Mouse (Mus musculus) bone marrow, adult 2 months (tissue): ENCODE results near the gene 2310022A10Rik. TPM values are rescaled to one million over a fixed set of nuclear protein-coding genes. Genes with fewer than 3 reads are reported as not detected.

Experiments used
- H3K27ac ChIP-seq: fragments of 200-500 bp; 2 replicates; pipeline ENCODE4 v1.5.1; 2012; ENCODE audit warnings: low read depth, mild to moderate bottlenecking, control low read depth, inconsistent platforms, low read length; ENCODE audit not compliant: control insufficient read depth, poor library complexity, insufficient read depth
- H3K4me1 ChIP-seq: fragments of 200-500 bp; 2 replicates; pipeline ENCODE4 v1.6.1; 2011; ENCODE audit warnings: low read length; ENCODE audit not compliant: control insufficient read depth, insufficient read depth
- H3K4me3 ChIP-seq: fragments of 200-500 bp; replicated peaks from 2 replicates; pipeline ENCODE3; 2011; ENCODE audit warnings: mild to moderate bottlenecking, low read depth, low read length, control low read depth; ENCODE audit not compliant: control insufficient read depth
- CTCF ChIP-seq: fragments of 200-500 bp; IDR thresholded peaks from 2 replicates; pipeline ENCODE4 v1.5.1; 2011; ENCODE audit warnings: low read length, control low read depth; ENCODE audit not compliant: control insufficient read depth, insufficient read depth
- POLR2A ChIP-seq: fragments of 200-500 bp; IDR thresholded peaks from 2 replicates; pipeline ENCODE4 v1.6.1; 2011; ENCODE audit warnings: low read depth, mild to moderate bottlenecking, control low read depth, low read length, borderline replicate concordance; ENCODE audit not compliant: control insufficient read depth
- WGBS: fragments of 180-500 bp; shearing (Covaris S2); methylation state at CpG from one replicate; pipeline ENCODE4 v1.1.7; 2018; 5-methylcytosine and 5-hydroxymethylcytosine counted together
- polyA plus RNA-seq: library from polyadenylated mRNA; stranded (reverse); fragments of >200 nt; gene quantifications from 2 replicates; pipeline ENCODE4 v1.2.4, GENCODE M21; 2011; ENCODE audit warnings: low replicate concordance; ENCODE audit not compliant: missing spikeins, insufficient read depth, insufficient read length

2310022A10Rik gene
- polyA plus RNA-seq, 1 experiment = 19.0 TPM

GRCm38 (mm10) chr7:27522967-27523366, 30.1 kb upstream of the 2310022A10Rik start, which contains the start of gene Hipk4:
TSS of gene Hipk4 (plus strand) at chr7:27523267.
- Histone ChIP-seq H3K4me1 (no peaks in the 10 kb centered on the region), H3K27ac (no peak within 1 kb of the TSS), H3K4me3 (no peak within 1 kb of the TSS)
- 74% methylated on average over 5 of the region's 5 CpGs for WGBS
- TF ChIP-seq CTCF (no peak), POLR2A (no peak)

- WGBS = 92% methylated on average over 13 of the region's 13 CpGs
- Histone ChIP-seq H3K4me1 (no peaks in the 10 kb centered on the region), H3K27ac (no peak overlapping the region), H3K4me3 (no peak overlapping the region)
- TF ChIP-seq CTCF = no peak
- TF ChIP-seq POLR2A = no peak
Observed at GRCm38 (mm10) chr7:27523805-27524204, 29.2 kb upstream of the 2310022A10Rik start.

- no peak overlapping the region for H3K27ac ChIP-seq
Observed at GRCm38 (mm10) chr7:27526039-27526827, 26.8 kb upstream of the 2310022A10Rik start.

GRCm38 (mm10) chr7:27529070-27529469, 24.0 kb upstream of the 2310022A10Rik start:
- TF ChIP-seq POLR2A = no peak
- no peak for TF ChIP-seq CTCF
- Histone ChIP-seq H3K4me3 (no peak overlapping the region), H3K4me1 (no peaks in the 10 kb centered on the region), H3K27ac (no peak overlapping the region)
- 90% methylated on average over 21 of the region's 21 CpGs for WGBS

More at GRCm38 (mm10) chr7:27526039-27526827, 26.8 kb upstream of the 2310022A10Rik start:
- TF ChIP-seq POLR2A = no peak
- peak; percentile 96 for TF ChIP-seq CTCF
- WGBS = 16% methylated on average over 10 of the region's 10 CpGs
- H3K4me1 ChIP-seq = no peaks in the 10 kb centered on the region
- H3K4me3 ChIP-seq = no peak overlapping the region

- Histone ChIP-seq H3K4me1 (peaks cover 2% of the 10 kb centered on the region; the same call in 1 of the 2 replicates), H3K4me3 (no peak overlapping the region), H3K27ac (no peak overlapping the region)
- no peak for TF ChIP-seq CTCF
- WGBS = 73% methylated on average over 3 of the region's 3 CpGs
Observed at GRCm38 (mm10) chr7:27530937-27531336, 22.1 kb upstream of the 2310022A10Rik start.

GRCm38 (mm10) chr7:27531707-27532106, 21.3 kb upstream of the 2310022A10Rik start:
- H3K27ac ChIP-seq = no peak overlapping the region
- peaks cover 2% of the 10 kb centered on the region; the same call in 1 of the 2 replicates for H3K4me1 ChIP-seq
- 94% methylated on average over 10 of the region's 10 CpGs for WGBS
- no peak for TF ChIP-seq POLR2A
- TF ChIP-seq CTCF = no peak
- H3K4me3 ChIP-seq = no peak overlapping the region

- TF ChIP-seq POLR2A (no peak), CTCF (no peak)
- no peak overlapping the region for H3K27ac ChIP-seq
- 92% methylated on average over 9 of the region's 9 CpGs for WGBS
Observed at GRCm38 (mm10) chr7:27532480-27533050, 20.5 kb upstream of the 2310022A10Rik start.

GRCm38 (mm10) chr7:27535386-27535785, 17.6 kb upstream of the 2310022A10Rik start:
- 48% methylated on average over 2 of the region's 2 CpGs for WGBS
- no peak overlapping the region for H3K4me3 ChIP-seq
- no peak overlapping the region for H3K27ac ChIP-seq
- TF ChIP-seq POLR2A (no peak), CTCF (no peak)
- H3K4me1 ChIP-seq = peaks cover 4% of the 10 kb centered on the region

More at GRCm38 (mm10) chr7:27532480-27533050, 20.5 kb upstream of the 2310022A10Rik start:
- peaks cover 3% of the 10 kb centered on the region for H3K4me1 ChIP-seq
- H3K4me3 ChIP-seq = no peak overlapping the region
